10 mouse cellular contexts compared by ENCODE assay signal in genomic region chr9:23377831-23378730, GRCm38 (mm10).
DNase-seq lines count a peak whose midpoint lies in the region; ATAC-seq lines count a peak whose summit lies in the region.
"Had no signal": no experiment of that assay in that cellular context is flagged by ENCODE, and none has a peak within 500 bp of the region (broad histone marks: within the 10 kb centered on the region; RNA-seq: fewer than 3 reads in every experiment).

No protein-coding gene starts in this region.

- H3K9ac ChIP-seq in neural tube, embryonic 11.5 days (ENCODE audit: low read length) = no peak overlapping the region
- H3K9ac ChIP-seq in forebrain, embryonic 12.5 days = 0 out of 2 replicates have a peak overlapping the region, but pooled peaks have one; percentile 29
- H3K9ac ChIP-seq in limb, embryonic 13.5 days = no peak overlapping the region
- H3K9ac ChIP-seq: liver, embryonic 14.5 days had no signal

- no peak overlapping the region for H3K4me2 ChIP-seq in neural tube, embryonic 11.5 days (ENCODE audit: low read depth)
- no peak overlapping the region for H3K4me2 ChIP-seq in forebrain, embryonic 12.5 days
- H3K4me2 ChIP-seq in limb, embryonic 13.5 days (replicated peaks) = peak overlapping the region; percentile 21
- H3K4me2 ChIP-seq: heart, embryonic 11.5 days had no signal

- no peak overlapping the region for H3K4me3 ChIP-seq in neural tube, embryonic 11.5 days (ENCODE audit: low read depth, low read length)
- no peak overlapping the region for H3K4me3 ChIP-seq in forebrain, embryonic 12.5 days (replicated peaks)
- H3K4me3 ChIP-seq in limb, embryonic 13.5 days = no peak overlapping the region

- peak; percentile 16 for DNase-seq in neural tube, embryonic 11.5 days (ENCODE audit: low spot score)
- no peak for DNase-seq in neural tube, embryonic 10.5 days (ENCODE audit: extremely low spot score, low spot score)
- DNase-seq in kidney, adult 11 months = no peak
- DNase-seq in kidney, adult 9 months = no peak

- no peaks in the 10 kb centered on the region; the same call in 1 of the 2 replicates for H3K27me3 ChIP-seq in neural tube, embryonic 11.5 days (ENCODE audit: control insufficient read depth, insufficient read depth, low read length)
- H3K27me3 ChIP-seq in forebrain, embryonic 12.5 days = no peaks in the 10 kb centered on the region
- H3K27me3 ChIP-seq in limb, embryonic 13.5 days = peaks cover 6% of the 10 kb centered on the region

- H3K4me1 ChIP-seq in neural tube, embryonic 11.5 days (ENCODE audit: control insufficient read depth, insufficient read depth, low read length) = peaks cover 16% of the 10 kb centered on the region; the same call in 1 of the 2 replicates
- peaks cover 56% of the 10 kb centered on the region for H3K4me1 ChIP-seq in forebrain, embryonic 12.5 days
- H3K4me1 ChIP-seq in limb, embryonic 13.5 days = peaks cover 31% of the 10 kb centered on the region

- no peak overlapping the region for H3K27ac ChIP-seq in neural tube, embryonic 11.5 days (ENCODE audit: low read depth, low read length)
- H3K27ac ChIP-seq in forebrain, embryonic 12.5 days = peak overlapping the region; percentile 95
- peak overlapping the region; percentile 33 for H3K27ac ChIP-seq in limb, embryonic 13.5 days
- H3K27ac ChIP-seq: liver, embryonic 14.5 days had no signal

- WGBS in neural tube, embryonic 11.5 days = 41% methylated on average over 5 of the region's 5 CpGs
- 10% methylated on average over 5 of the region's 5 CpGs for WGBS in forebrain, embryonic 12.5 days
- WGBS in limb, embryonic 13.5 days = 29% methylated on average over 5 of the region's 5 CpGs

- H3K9me3 ChIP-seq in neural tube, embryonic 11.5 days (ENCODE audit: control insufficient read depth, low read length) = no peaks in the 10 kb centered on the region
- no peaks in the 10 kb centered on the region for H3K9me3 ChIP-seq in forebrain, embryonic 12.5 days
- no peaks in the 10 kb centered on the region for H3K9me3 ChIP-seq in limb, embryonic 13.5 days

- ATAC-seq in neural tube, embryonic 11.5 days (ENCODE audit: insufficient read depth, low FRiP score, low TSS enrichment) = peak; percentile 39
- ATAC-seq in forebrain, embryonic 12.5 days (ENCODE audit: low FRiP score) = peak; percentile 71
- no peak for ATAC-seq in limb, embryonic 13.5 days (ENCODE audit: low FRiP score, low read depth)
- no peak for ATAC-seq in granulocyte monocyte progenitor cell, adult 5-6 weeks (replicated peaks; ENCODE audit: poor library complexity, severe bottlenecking)
- ATAC-seq: intestine, embryonic 16.5 days had no signal

- no peaks in the 10 kb centered on the region for H3K36me3 ChIP-seq in neural tube, embryonic 11.5 days (ENCODE audit: control insufficient read depth, insufficient read depth, low read length)
- no peaks in the 10 kb centered on the region for H3K36me3 ChIP-seq in forebrain, embryonic 12.5 days (replicated peaks)
- H3K36me3 ChIP-seq in limb, embryonic 13.5 days = no peaks in the 10 kb centered on the region

Comparison
In these comparisons a context has a peak if more than half of its experiments do, and no peak if none do; other contexts are left out.
1. ATAC-seq: peak in neural tube, embryonic 11.5 days (single experiment) and forebrain, embryonic 12.5 days (single experiment); none in limb, embryonic 13.5 days (single experiment) and granulocyte monocyte progenitor cell, adult 5-6 weeks (single experiment).